Mouse (Mus musculus) neutrophil, adult 5-6 weeks (primary cell): ENCODE data around the gene Speer4d. TPM values are rescaled to one million over a fixed set of nuclear protein-coding genes. Genes with fewer than 3 reads are reported as not detected.
"Not testable (repeated sequence)": the region's sequence is repeated elsewhere in the genome, so short reads cannot be mapped to it uniquely, and the experiment has no call there.

ENCODE experiments used
- ATAC-seq: fragments of 151-379, 151-347 bp; 2 replicates; pipeline ENCODE4 v1.8.0; 2017; ENCODE audit warnings: mild to moderate bottlenecking, moderate TSS enrichment; ENCODE audit not compliant: insufficient number of reproducible peaks, poor library complexity, low FRiP score, severe bottlenecking; ENCODE audit errors: extremely low read depth
- total RNA-seq: library from RNA; stranded (forward); fragments of 200-1000 nt; gene quantifications from 2 replicates; pipeline ENCODE4 v1.2.3, GENCODE M21; 2017

The Speer4d gene
- total RNA-seq, 1 experiment from 2014 or later = not detected

DNA sequence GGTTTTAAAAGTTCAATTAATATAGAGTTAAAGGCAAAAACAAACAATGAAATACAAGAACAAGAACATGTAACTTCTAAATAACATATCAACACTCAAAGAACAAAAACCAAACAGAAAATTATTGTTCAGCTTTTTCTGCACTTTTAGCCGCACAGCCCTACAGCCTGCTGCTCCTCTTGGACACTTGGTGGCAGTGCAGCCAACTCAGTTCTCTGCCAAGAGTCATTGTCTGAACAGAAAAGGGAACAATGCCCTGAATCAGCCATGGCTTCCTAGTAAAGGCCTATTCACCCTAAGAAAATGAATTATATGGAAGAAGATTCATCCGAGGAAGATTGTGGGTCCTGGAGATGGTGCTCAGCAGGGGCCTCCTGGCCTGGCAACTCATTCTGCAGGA lies 33.5 kb downstream of the Speer4d start:
- ATAC-seq = not testable (repeated sequence)

DNA sequence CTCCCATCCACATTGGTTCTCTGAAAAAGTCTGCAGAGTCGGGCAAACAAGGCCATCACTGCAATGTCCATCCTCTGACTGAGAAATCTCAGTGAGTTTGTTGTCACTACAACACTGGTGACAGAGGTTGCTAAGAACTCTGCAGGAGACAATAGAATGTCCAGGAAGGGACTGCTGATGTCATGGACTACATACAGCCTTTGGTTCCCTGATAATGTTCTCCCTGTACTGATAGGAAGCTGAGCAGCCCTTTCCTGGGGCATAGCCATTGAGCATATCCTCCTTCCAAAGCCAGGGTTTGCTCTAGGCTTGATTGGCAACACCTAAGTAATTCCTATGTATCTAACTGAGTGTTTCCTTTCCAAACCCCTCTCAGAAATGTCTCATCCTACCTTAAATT lies 38.1 kb downstream of the Speer4d start, which contains the start of gene 4930572O03Rik:
Gene 4930572O03Rik, minus strand, starts transcription at position 101 of the 400 bp plus-strand sequence.
- not testable (repeated sequence) for ATAC-seq

DNA sequence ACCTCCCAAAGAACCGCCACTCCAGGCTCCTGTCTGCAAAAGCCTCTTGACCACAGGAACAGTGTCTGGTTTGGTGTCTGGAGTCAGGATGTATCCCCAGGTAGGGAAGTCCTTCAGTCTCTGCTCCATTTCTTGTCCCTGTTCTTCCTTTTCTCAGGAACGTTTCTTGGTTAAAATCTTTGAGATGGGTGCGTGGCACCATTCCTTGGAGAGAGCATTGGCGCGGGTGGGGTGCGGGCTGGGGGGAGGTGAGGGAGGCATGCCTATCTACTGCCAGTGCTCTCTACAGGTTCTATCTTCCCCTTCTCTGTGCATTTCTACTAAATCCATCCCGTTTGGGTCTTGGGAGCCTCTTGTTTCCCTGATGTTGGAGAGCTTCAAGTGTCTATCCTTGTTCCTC lies 45.0 kb downstream of the Speer4d start:
- not testable (repeated sequence) for ATAC-seq

DNA sequence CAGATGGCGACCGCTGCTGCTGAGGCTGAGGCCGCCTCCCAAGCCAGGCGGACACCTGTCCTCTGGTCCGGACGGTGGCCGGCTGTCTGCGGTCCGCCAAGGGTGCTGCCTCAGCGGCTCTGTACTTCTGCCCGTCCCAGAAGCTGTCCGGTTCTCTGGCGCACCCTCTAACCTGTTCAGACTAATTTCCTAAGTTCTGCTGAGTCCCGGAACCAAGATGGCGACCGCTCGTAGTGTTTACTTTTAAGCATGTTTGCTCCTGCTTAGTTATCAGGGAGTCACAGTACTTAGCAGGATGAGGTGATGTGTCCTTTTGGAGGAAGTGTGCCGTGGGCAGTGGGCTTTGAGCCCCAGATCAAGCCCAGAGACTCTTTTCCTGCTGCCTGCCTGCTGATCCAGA lies 51.9 kb downstream of the Speer4d start:
- not testable (repeated sequence) for ATAC-seq

Other genes starting within 250 kb of the Speer4d start
- not detected in 2 replicates for gene Gm21149, start 142.5 kb upstream of the Speer4d start, total RNA-seq
- not detected in 2 replicates for gene Gm21190, start 89.8 kb upstream of the Speer4d start, total RNA-seq
- gene Gm21083, start 41.7 kb upstream of the Speer4d start, total RNA-seq = not detected in 2 replicates
- not detected in 2 replicates for gene 4930572O03Rik, start 38.0 kb downstream of the Speer4d start, total RNA-seq
- not detected in 2 replicates for gene Speer4c, start 95.2 kb downstream of the Speer4d start, total RNA-seq